Comparison of ENCODE assay signal across 22 mouse cellular contexts in genomic region chr1:136829931-136830330, GRCm38 (mm10).
DNase-seq lines count a peak whose midpoint lies in the region; ATAC-seq lines count a peak whose summit lies in the region.
"Had no signal": no experiment of that assay in that cellular context is flagged by ENCODE, and none has a peak within 500 bp of the region (broad histone marks: within the 10 kb centered on the region; RNA-seq: fewer than 3 reads in every experiment).

No protein-coding gene starts in this region.

- no peak for ATAC-seq in heart, embryonic 12.5 days (ENCODE audit: insufficient number of reproducible peaks, low FRiP score)
- ATAC-seq in midbrain, embryonic 11.5 days (ENCODE audit: low FRiP score) = no peak
- no peak for ATAC-seq in midbrain, embryonic 13.5 days
- ATAC-seq in kidney, embryonic 16.5 days (ENCODE audit: low FRiP score, low TSS enrichment) = no peak
- ATAC-seq: activated CD4-positive, CD25-positive, alpha-beta regulatory T cell, adult 4 months; CD4-positive, CD25-positive, alpha-beta regulatory T cell, adult 4 months; Patski had no signal

- H3K9ac ChIP-seq in heart, embryonic 12.5 days = no peak overlapping the region
- no peak overlapping the region for H3K9ac ChIP-seq in midbrain, embryonic 11.5 days (ENCODE audit: low read length)
- no peak overlapping the region for H3K9ac ChIP-seq in midbrain, embryonic 13.5 days (replicated peaks)
- H3K9ac ChIP-seq in kidney, embryonic 16.5 days (replicated peaks; ENCODE audit: low read length) = no peak overlapping the region

- H3K4me1 ChIP-seq in heart, embryonic 12.5 days (replicated peaks) = peaks cover 7% of the 10 kb centered on the region
- peaks cover 3% of the 10 kb centered on the region for H3K4me1 ChIP-seq in midbrain, embryonic 11.5 days (ENCODE audit: control insufficient read depth, insufficient read depth, low read length)
- 0 out of 2 replicates have a peak, but pooled peaks cover 7% of the 10 kb centered on the region for H3K4me1 ChIP-seq in midbrain, embryonic 13.5 days (replicated peaks)
- H3K4me1 ChIP-seq in kidney, embryonic 16.5 days (ENCODE audit: insufficient read depth, low read length) = no peaks in the 10 kb centered on the region

- no peak overlapping the region for H3K4me3 ChIP-seq in heart, embryonic 12.5 days
- H3K4me3 ChIP-seq in midbrain, embryonic 11.5 days (ENCODE audit: low read depth, low read length) = no peak overlapping the region
- H3K4me3 ChIP-seq in midbrain, embryonic 13.5 days (replicated peaks) = no peak overlapping the region
- no peak overlapping the region for H3K4me3 ChIP-seq in kidney, embryonic 16.5 days (ENCODE audit: low read length)

- 79% methylated on average over 3 of the region's 3 CpGs for WGBS in heart, embryonic 12.5 days
- WGBS in midbrain, embryonic 11.5 days = 95% methylated on average over 3 of the region's 3 CpGs
- 94% methylated on average over 3 of the region's 3 CpGs for WGBS in midbrain, embryonic 13.5 days
- 93% methylated on average over 3 of the region's 3 CpGs for WGBS in kidney, embryonic 16.5 days

- no peaks in the 10 kb centered on the region for H3K36me3 ChIP-seq in heart, embryonic 12.5 days
- no peaks in the 10 kb centered on the region for H3K36me3 ChIP-seq in midbrain, embryonic 11.5 days (ENCODE audit: control insufficient read depth, insufficient read depth, low read length)
- H3K36me3 ChIP-seq in midbrain, embryonic 13.5 days = no peaks in the 10 kb centered on the region
- no peaks in the 10 kb centered on the region for H3K36me3 ChIP-seq in kidney, embryonic 16.5 days (ENCODE audit: insufficient read depth, low read length)
- H3K36me3 ChIP-seq: G1E had no signal

- no peak overlapping the region for H3K4me2 ChIP-seq in heart, embryonic 12.5 days
- no peak overlapping the region for H3K4me2 ChIP-seq in midbrain, embryonic 11.5 days
- H3K4me2 ChIP-seq in midbrain, embryonic 13.5 days (replicated peaks) = no peak overlapping the region
- H3K4me2 ChIP-seq in kidney, embryonic 16.5 days (replicated peaks; ENCODE audit: low read depth, low read length) = no peak overlapping the region

- H3K9me3 ChIP-seq in heart, embryonic 12.5 days (replicated peaks) = 0 out of 2 replicates have a peak, but pooled peaks cover 4% of the 10 kb centered on the region
- no peaks in the 10 kb centered on the region for H3K9me3 ChIP-seq in midbrain, embryonic 11.5 days (ENCODE audit: control insufficient read depth, low read length)
- no peaks in the 10 kb centered on the region for H3K9me3 ChIP-seq in midbrain, embryonic 13.5 days
- no peaks in the 10 kb centered on the region; the same call in 1 of the 2 replicates for H3K9me3 ChIP-seq in kidney, embryonic 16.5 days (ENCODE audit: low read length)

- H3K27ac ChIP-seq in heart, embryonic 12.5 days (ENCODE audit: poor library complexity, severe bottlenecking) = no peak overlapping the region
- no peak overlapping the region for H3K27ac ChIP-seq in midbrain, embryonic 11.5 days (ENCODE audit: low read depth, low read length)
- no peak overlapping the region for H3K27ac ChIP-seq in midbrain, embryonic 13.5 days
- no peak overlapping the region for H3K27ac ChIP-seq in kidney, embryonic 16.5 days (ENCODE audit: low read length)

- peak; percentile 63 for DNase-seq in heart, adult 11 months
- DNase-seq in midbrain, embryonic 11.5 days (ENCODE audit: low spot score, missing footprints) = peak; percentile 66
- peak; percentile 2 for DNase-seq in A20 (ENCODE audit: low read depth, low spot score)
- DNase-seq: adrenal gland, adult 2 months; adrenal gland, adult 8-10 months; adrenal gland, postnatal 10 days; adrenal gland, postnatal 14 days; adrenal gland, postnatal 25 days; adrenal gland, postnatal 36 days; B cell, adult 2 months; cerebellum, adult 11 months; cerebellum, adult 11-12 months; cerebellum, adult 18-20 months; cerebellum, adult 2 months had no signal

- no peaks in the 10 kb centered on the region for H3K27me3 ChIP-seq in heart, embryonic 12.5 days (replicated peaks)
- H3K27me3 ChIP-seq in midbrain, embryonic 11.5 days (ENCODE audit: control insufficient read depth, insufficient read depth, low read length) = no peaks in the 10 kb centered on the region
- H3K27me3 ChIP-seq in midbrain, embryonic 13.5 days = no peaks in the 10 kb centered on the region
- H3K27me3 ChIP-seq in kidney, embryonic 16.5 days (ENCODE audit: insufficient read depth, low read length) = no peaks in the 10 kb centered on the region
- H3K27me3 ChIP-seq: CH12.LX, Patski had no signal

Comparison
In these comparisons a context has a peak if more than half of its experiments do, and no peak if none do; other contexts are left out.
1. DNase-seq: peak in every context shown above with its lines; median percentile 66 in midbrain, embryonic 11.5 days; 63 in heart, adult 11 months; 2 in A20.